Comparison of ENCODE assay signal across 7 mouse cellular contexts in the genomic region with DNA sequence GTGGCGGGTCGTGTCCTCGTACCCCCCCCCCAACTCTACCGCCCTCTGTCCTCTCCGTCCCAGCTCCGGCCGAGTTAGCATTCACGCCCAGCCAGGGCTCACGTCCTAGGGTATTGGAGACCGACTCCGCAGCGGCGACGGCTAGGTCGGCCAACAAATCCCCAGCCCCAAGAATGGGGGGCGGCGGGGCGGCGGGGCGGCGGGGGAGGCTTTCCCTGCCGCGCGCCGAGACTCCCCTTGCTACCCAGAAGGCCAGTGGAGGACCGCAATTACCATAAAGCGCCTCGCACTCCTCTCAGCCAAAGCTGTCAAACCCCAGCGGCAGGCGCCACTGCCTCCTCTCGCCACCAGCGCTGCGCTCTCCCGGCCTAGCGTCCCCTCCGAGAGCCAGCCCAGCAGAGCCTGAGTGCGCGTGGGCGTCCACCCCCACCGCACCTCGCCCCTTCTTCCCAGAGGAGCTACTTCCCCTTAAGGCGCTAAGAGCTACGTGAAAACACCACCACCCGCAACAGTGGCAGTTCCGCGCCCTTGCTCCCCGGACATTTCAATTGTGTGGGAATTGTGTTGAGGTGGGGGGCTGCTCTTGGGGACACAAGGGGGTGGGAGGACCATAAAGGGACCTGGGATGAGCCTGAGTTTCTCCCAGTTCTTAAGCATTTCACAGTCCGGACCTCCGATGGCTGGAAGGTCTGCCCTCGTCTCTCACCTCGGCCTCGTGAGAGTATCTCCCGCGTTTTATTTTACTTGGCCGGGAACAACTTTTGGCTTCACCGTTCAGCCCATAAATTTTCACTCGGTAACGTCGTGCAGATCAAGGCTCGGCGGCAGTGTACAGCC.
DNase-seq lines count a peak whose midpoint lies in the region; ATAC-seq and TF ChIP-seq lines count a peak whose summit lies in the region.

No protein-coding gene starts in this region.

- DNase-seq in CD8-positive naive resting alpha-beta T cell, adult 2 months (ENCODE audit: low read depth in 2 of 2, low spot score in 2 of 2): peak; percentile 24 to 26
- DNase-seq in MEL (ENCODE audit: low read depth, low spot score): peak; percentile 36
- DNase-seq in liver: peak; percentile 35
- peak; percentile 55 for DNase-seq in midbrain, postnatal 0 days (ENCODE audit: low spot score)
- DNase-seq in testis, postnatal 14 days (ENCODE audit: low spot score): peak; percentile 24

- no peak overlapping the region for H3K4me3 ChIP-seq in MEL (ENCODE audit: control insufficient read depth in 1 of 2, insufficient read depth in 1 of 2, low read depth in 2 of 2, low read length in 2 of 2)
- H3K4me3 ChIP-seq in embryonic facial prominence, embryonic 13.5 days: peak overlapping the region; percentile 58
- peak overlapping the region; percentile 64 for H3K4me3 ChIP-seq in hindbrain, embryonic 12.5 days
- H3K4me3 ChIP-seq in midbrain, postnatal 0 days (ENCODE audit: low read depth, low read length): peak overlapping the region; percentile 50

- no peaks in the 10 kb centered on the region for H3K27me3 ChIP-seq in MEL (ENCODE audit: control insufficient read depth in 1 of 2, insufficient read depth in 2 of 2, low read length in 2 of 2)
- H3K27me3 ChIP-seq in embryonic facial prominence, embryonic 13.5 days: peaks cover 98% of the 10 kb centered on the region
- H3K27me3 ChIP-seq in hindbrain, embryonic 12.5 days: peaks cover 97% of the 10 kb centered on the region
- H3K27me3 ChIP-seq in midbrain, postnatal 0 days (ENCODE audit: insufficient read depth, low read length): peaks cover 26% of the 10 kb centered on the region; the same call in 1 of the 2 replicates

- H3K36me3 ChIP-seq in MEL (ENCODE audit: control insufficient read depth in 1 of 2, insufficient read depth in 2 of 2, low read length in 2 of 2): peaks cover 0 to 24% of the 10 kb centered on the region in 2 experiments; a peak in 2 of 4 replicates
- H3K36me3 ChIP-seq in embryonic facial prominence, embryonic 13.5 days: no peaks in the 10 kb centered on the region
- H3K36me3 ChIP-seq in hindbrain, embryonic 12.5 days: no peaks in the 10 kb centered on the region
- H3K36me3 ChIP-seq in midbrain, postnatal 0 days (ENCODE audit: insufficient read depth, low read length): no peaks in the 10 kb centered on the region

- no peak for TF ChIP-seq EP300 in MEL (IDR thresholded peaks at IDR 0.05; ENCODE audit: low read depth in 1 of 2, low read length in 2 of 2)

- no peak for TF ChIP-seq CTCF in MEL (IDR thresholded peaks at IDR 0.05 in 2 of 3, conservative IDR thresholded peaks at IDR 0.05 in 1 of 3; ENCODE audit: control insufficient read depth in 1 of 3, insufficient read depth in 1 of 3, low read depth in 2 of 3, low read length in 3 of 3, poor library complexity in 1 of 3, severe bottlenecking in 1 of 3)
- no peak; the same call in 1 of the 2 replicates for TF ChIP-seq CTCF in midbrain, postnatal 0 days (IDR thresholded peaks at IDR 0.05)

- H3K79me2 ChIP-seq in MEL (ENCODE audit: control insufficient read depth, insufficient read depth, low read length, poor library complexity): peaks cover 50% of the 10 kb centered on the region

- TF ChIP-seq POLR2A in MEL (IDR thresholded peaks at IDR 0.05; ENCODE audit: control insufficient read depth in 1 of 2, insufficient read depth in 1 of 2, low read depth in 1 of 2, low read length in 2 of 2, poor library complexity in 1 of 2): no peak

- peak overlapping the region; percentile 79 for H3K4me2 ChIP-seq in embryonic facial prominence, embryonic 13.5 days
- peak overlapping the region; percentile 64 for H3K4me2 ChIP-seq in hindbrain, embryonic 12.5 days (replicated peaks)
- H3K4me2 ChIP-seq in midbrain, postnatal 0 days (ENCODE audit: low read depth, low read length, poor library complexity, severe bottlenecking): peak overlapping the region; percentile 75

- no peaks in the 10 kb centered on the region for H3K9me3 ChIP-seq in MEL (replicated peaks; ENCODE audit: insufficient read depth, low read length)
- H3K9me3 ChIP-seq in embryonic facial prominence, embryonic 13.5 days: no peaks in the 10 kb centered on the region
- no peaks in the 10 kb centered on the region for H3K9me3 ChIP-seq in hindbrain, embryonic 12.5 days (replicated peaks)
- H3K9me3 ChIP-seq in midbrain, postnatal 0 days (ENCODE audit: low read length): no peaks in the 10 kb centered on the region

- ATAC-seq in embryonic facial prominence, embryonic 13.5 days (ENCODE audit: insufficient number of reproducible peaks, insufficient read depth, low FRiP score, low TSS enrichment, low read depth): no peak
- ATAC-seq in hindbrain, embryonic 12.5 days (ENCODE audit: low FRiP score): peak; percentile 37; the same call in 1 of the 2 replicates
- ATAC-seq in midbrain, postnatal 0 days (ENCODE audit: low FRiP score): peak; percentile 36; the same call in 1 of the 2 replicates

- no peak overlapping the region for H3K27ac ChIP-seq in MEL (ENCODE audit: control insufficient read depth, low read depth, low read length)
- no peak overlapping the region for H3K27ac ChIP-seq in embryonic facial prominence, embryonic 13.5 days
- H3K27ac ChIP-seq in hindbrain, embryonic 12.5 days: peak overlapping the region; percentile 95
- peak overlapping the region; percentile 68; the same call in 1 of the 2 replicates for H3K27ac ChIP-seq in midbrain, postnatal 0 days (ENCODE audit: low read depth, low read length)

- WGBS in embryonic facial prominence, embryonic 13.5 days: 5% methylated on average over 57 of the region's 61 CpGs
- WGBS in hindbrain, embryonic 12.5 days: 3% methylated on average over 56 of the region's 61 CpGs
- WGBS in midbrain, postnatal 0 days: 4% methylated on average over 35 of the region's 61 CpGs

- H3K4me1 ChIP-seq in MEL (ENCODE audit: control insufficient read depth in 1 of 2, insufficient read depth in 2 of 2, low read length in 2 of 2): peaks cover 4 to 28% of the 10 kb centered on the region in 2 experiments; a peak in 3 of 4 replicates
- H3K4me1 ChIP-seq in embryonic facial prominence, embryonic 13.5 days: peaks cover 25% of the 10 kb centered on the region
- H3K4me1 ChIP-seq in hindbrain, embryonic 12.5 days: peaks cover 33% of the 10 kb centered on the region
- no peaks in the 10 kb centered on the region for H3K4me1 ChIP-seq in midbrain, postnatal 0 days (ENCODE audit: insufficient read depth, low read length)

- H3K9ac ChIP-seq in MEL (ENCODE audit: control insufficient read depth, low read depth, low read length, poor library complexity, severe bottlenecking): no peak overlapping the region
- H3K9ac ChIP-seq in embryonic facial prominence, embryonic 13.5 days: peak overlapping the region; percentile 76
- peak overlapping the region; percentile 69 for H3K9ac ChIP-seq in hindbrain, embryonic 12.5 days
- peak overlapping the region; percentile 46 for H3K9ac ChIP-seq in midbrain, postnatal 0 days (replicated peaks; ENCODE audit: low read length, poor library complexity, severe bottlenecking)

- TF ChIP-seq RAD21 in MEL (IDR thresholded peaks at IDR 0.05; ENCODE audit: low read depth, low read length): no peak

TF ChIP-seq in MEL, 35 proteins besides CTCF, POLR2A, EP300 and RAD21:
- TF ChIP-seq TCF12 (IDR thresholded peaks at IDR 0.05; ENCODE audit: low read depth, low read length) (no peak), KAT2A (conservative IDR thresholded peaks at IDR 0.05; ENCODE audit: low read depth, low read length) (no peak), E2F4 (IDR thresholded peaks at IDR 0.05; ENCODE audit: borderline replicate concordance, low read depth, low read length) (no peak), MYB (IDR thresholded peaks at IDR 0.05; ENCODE audit: low read depth, low read length) (no peak), MEF2A (IDR thresholded peaks at IDR 0.05; ENCODE audit: extremely low read depth, insufficient replicate concordance, low read depth, low read length, poor library complexity, severe bottlenecking) (no peak)
TF ChIP-seq in MEL: peak in this region for 0.

Comparison
In these comparisons a context has a peak if more than half of its experiments do, and no peak if none do; other contexts are left out.
1. H3K27ac ChIP-seq: peak in hindbrain, embryonic 12.5 days (single experiment) and midbrain, postnatal 0 days (single experiment); none in MEL (single experiment) and embryonic facial prominence, embryonic 13.5 days (single experiment).
2. H3K4me3 ChIP-seq: peak in embryonic facial prominence, embryonic 13.5 days (single experiment), hindbrain, embryonic 12.5 days (single experiment) and midbrain, postnatal 0 days (single experiment); none in MEL (0 of 2).
3. Peak in every context shown above with its lines, with median percentiles within 50 percentile points of each other: DNase-seq and H3K4me2 ChIP-seq.